Mouse (Mus musculus) MEL (cell line): ENCODE data around the gene Gm20388.

Source experiments
- CTCF ChIP-seq, 3 experiments: IDR thresholded peaks in 2 of 3; conservative IDR thresholded peaks in 1 of 3; 2 replicates each; pipeline ENCODE4 v1.5.1; 2011 to 2012; ENCODE audit warnings: low read length in 3 of 3, low read depth in 2 of 3, mild to moderate bottlenecking in 2 of 3, improper control_type of control experiment in 1 of 3, inconsistent platforms in 1 of 3, mixed read lengths in 1 of 3, moderate library complexity in 1 of 3; ENCODE audit not compliant: control insufficient read depth in 1 of 3, insufficient read depth in 1 of 3, poor library complexity in 1 of 3, severe bottlenecking in 1 of 3
- MAX ChIP-seq: IDR thresholded peaks from 2 replicates; pipeline ENCODE4 v1.6.1; 2011; ENCODE audit warnings: low read length, improper control_type of control experiment
- USF1 ChIP-seq: IDR thresholded peaks from 2 replicates; pipeline ENCODE4 v1.6.1; 2014; ENCODE audit warnings: low read depth, mild to moderate bottlenecking, inconsistent platforms, low read length, improper control_type of control experiment, moderate library complexity
- ZNF384 ChIP-seq: IDR thresholded peaks from 2 replicates; pipeline ENCODE4 v1.6.1; 2012; ENCODE audit warnings: low read depth, mild to moderate bottlenecking, inconsistent platforms, low read length, improper control_type of control experiment

DNA sequence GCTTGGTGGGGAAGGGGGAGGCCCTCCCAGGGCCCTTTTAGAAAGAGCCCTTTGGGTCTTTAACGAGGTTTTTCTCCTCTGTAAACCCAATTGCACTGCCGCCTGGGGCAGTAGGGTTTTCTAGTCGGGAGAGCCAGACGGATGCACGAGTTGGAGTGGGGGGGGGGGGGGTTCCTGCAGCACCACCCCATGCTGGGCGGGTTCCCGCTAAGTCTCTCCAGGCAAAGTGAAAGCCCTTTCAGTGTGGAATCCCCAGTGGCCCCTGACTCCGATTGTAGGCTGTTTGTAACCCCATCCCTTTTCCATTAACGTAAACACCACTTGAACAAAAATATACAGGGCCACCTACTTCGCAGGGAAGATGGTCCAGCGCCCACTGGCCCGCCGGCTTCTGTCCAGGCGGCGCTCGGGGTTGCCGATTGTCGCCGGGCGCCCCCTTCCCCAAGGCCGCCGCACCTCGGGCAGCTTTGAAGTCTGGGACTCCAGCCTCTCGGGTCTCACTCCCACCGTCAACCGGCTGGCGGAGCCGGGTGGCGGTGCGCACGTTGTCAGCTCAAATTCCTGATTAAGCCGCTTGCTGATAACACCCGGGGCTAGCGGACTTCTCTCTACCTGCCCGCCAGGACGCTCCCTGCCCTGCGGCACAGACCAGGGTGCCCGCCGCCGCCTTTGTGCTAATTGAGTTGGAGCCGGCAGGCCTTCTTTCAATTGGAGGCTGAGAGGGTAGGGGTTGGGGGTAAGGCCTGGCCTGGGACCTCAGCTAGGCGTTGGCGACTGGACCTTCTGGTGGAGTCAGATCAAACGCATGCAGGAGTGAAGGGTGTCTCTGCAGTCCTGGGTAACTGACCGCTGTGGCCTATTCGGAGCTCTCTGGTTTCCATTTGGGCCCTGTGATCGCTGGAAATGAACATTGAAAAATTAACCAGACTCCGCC is 1162.8 kb downstream of the Gm20388 start:
- TF ChIP-seq USF1 = no peak
- no peak for TF ChIP-seq ZNF384
- TF ChIP-seq CTCF (IDR thresholded peaks at IDR 0.05 in 2 of 3, conservative IDR thresholded peaks at IDR 0.05 in 1 of 3; ENCODE audit: control insufficient read depth in 1 of 3, insufficient read depth in 1 of 3, low read depth in 2 of 3, low read length in 3 of 3, poor library complexity in 1 of 3, severe bottlenecking in 1 of 3) = no peak
- TF ChIP-seq MAX = no peak
